ENCODE assay signal across 8 mouse cellular contexts in the genomic region with DNA sequence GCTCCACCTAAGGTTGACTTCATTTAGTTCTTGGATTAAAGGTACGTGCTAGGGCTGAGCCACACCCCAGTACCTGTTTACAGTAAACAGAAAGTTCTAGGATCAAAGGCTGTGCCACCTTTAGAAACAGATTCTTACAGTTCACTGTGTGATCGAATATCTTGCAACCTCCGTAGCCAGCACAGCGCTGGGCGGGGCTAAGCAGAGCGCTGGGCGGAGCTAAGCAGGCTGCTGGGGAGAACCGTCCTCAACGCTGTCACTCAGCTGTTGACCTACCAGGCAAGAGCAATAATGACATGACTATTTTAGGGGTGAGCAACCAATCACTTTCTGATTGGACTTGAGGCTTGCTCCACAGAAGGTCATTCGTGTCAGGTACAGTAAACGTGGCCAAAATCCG. TPM values are rescaled to one million over a fixed set of nuclear protein-coding genes. Genes with fewer than 3 reads are reported as not detected.
DNase-seq lines count a peak whose midpoint lies in the region; ATAC-seq and TF ChIP-seq lines count a peak whose summit lies in the region.

No protein-coding gene starts in this region.

- peak; percentile 78 for DNase-seq in heart, adult 11 months
- no peak for DNase-seq in heart, adult 9 months (ENCODE audit: low spot score in 2 of 2)
- DNase-seq in embryo, embryonic 10 days (ENCODE audit: low spot score) = peak; percentile 67
- peak; percentile 49 to 64 (median 57) for DNase-seq in liver, embryonic 14.5 days (ENCODE audit: low read depth in 3 of 3, low spot score in 3 of 3)
- DNase-seq in skeletal muscle tissue, adult 2 months (ENCODE audit: low read depth, low spot score) = peak; percentile 43
- no peak for DNase-seq in ovary, adult 18-20 months (ENCODE audit: low spot score)
- no peak for DNase-seq in ovary, postnatal 14 days (ENCODE audit: low spot score)

- H3K9me3 ChIP-seq in liver, embryonic 14.5 days (ENCODE audit: control insufficient read depth, low read length) = no peaks in the 10 kb centered on the region

- peak overlapping the region in 1 of 2 experiments; percentile 26; a peak in 3 of 4 replicates for H3K4me3 ChIP-seq in liver, embryonic 14.5 days (ENCODE audit: insufficient read depth in 1 of 2, low read depth in 2 of 2, low read length in 2 of 2)

- ATAC-seq in inflammation-experienced regulatory T-cells, adult 6 months = peak; percentile 72
- peak; percentile 72 for ATAC-seq in liver, embryonic 14.5 days (ENCODE audit: insufficient read depth)

- TF ChIP-seq CTCF in liver, embryonic 14.5 days (IDR thresholded peaks at IDR 0.05; ENCODE audit: low read depth) = no peak

- H3K4me1 ChIP-seq in liver, embryonic 14.5 days (replicated peaks; ENCODE audit: control insufficient read depth in 2 of 2, insufficient read depth in 2 of 2, low read length in 1 of 2) = peaks cover 4 to 22% of the 10 kb centered on the region in 2 experiments; a peak in 3 of 4 replicates

- H3K4me2 ChIP-seq in liver, embryonic 14.5 days (ENCODE audit: low read depth) = peak overlapping the region; percentile 57

- H3K27me3 ChIP-seq in liver, embryonic 14.5 days (ENCODE audit: control insufficient read depth, insufficient read depth, low read length) = no peaks in the 10 kb centered on the region

- 0 out of 2 replicates have a peak overlapping the region, but pooled peaks have one; percentile 27 for H3K9ac ChIP-seq in liver, embryonic 14.5 days (replicated peaks)

- 8% methylated on average over 12 of the region's 12 CpGs for WGBS in liver, embryonic 14.5 days (ENCODE audit: insufficient replicate concordance)

- H3K36me3 ChIP-seq in liver, embryonic 14.5 days (replicated peaks; ENCODE audit: control insufficient read depth, insufficient read depth, low read depth) = no peaks in the 10 kb centered on the region

- no peak for TF ChIP-seq EP300 in liver, embryonic 14.5 days (IDR thresholded peaks at IDR 0.05; ENCODE audit: low read depth)

- H3K27ac ChIP-seq in liver, embryonic 14.5 days = no peak overlapping the region

RNA-seq across cellular contexts. Expression of gene Letmd1, which starts 7.9 kb away (rescaled TPM):
- 10 to 100 TPM; 24.6 to 58.8 (median 54.5) TPM for polyA plus RNA-seq in inflammation-experienced regulatory T-cells, adult 6 months (2017; shearing (Covaris generic))
- 15.2 and 18.1 TPM in 2 replicates for polyA plus RNA-seq in liver, embryonic 14.5 days (2012; rRNA removed)
- 9.5 and 10.6 TPM in 2 replicates for polyA plus RNA-seq in liver, embryonic 14.5 days (2014; fragmentation: Nextera tagmentation; extraction: Ambion mirVana)

RNA-seq across cellular contexts. Expression of gene Csrnp2, which starts 34.3 kb away (rescaled TPM):
- 1 to 10 TPM in 2 of 3 experiments, under 1 TPM in 1; 0.91 to 1.8 (median 1.5) TPM for polyA plus RNA-seq in inflammation-experienced regulatory T-cells, adult 6 months (2017; shearing (Covaris generic))
- 0.42 and 0.59 TPM in 2 replicates for polyA plus RNA-seq in liver, embryonic 14.5 days (2012; rRNA removed)
- polyA plus RNA-seq in liver, embryonic 14.5 days (2014; fragmentation: Nextera tagmentation; extraction: Ambion mirVana) = 0.58 and 0.78 TPM in 2 replicates

RNA-seq across cellular contexts. Expression of gene Slc11a2, which starts 36.1 kb away (rescaled TPM):
- polyA plus RNA-seq in inflammation-experienced regulatory T-cells, adult 6 months (2017; shearing (Covaris generic)) = 10 to 100 TPM; 20.5 to 30.5 (median 26.7) TPM
- polyA plus RNA-seq in liver, embryonic 14.5 days (2012; rRNA removed) = 38.4 and 40.8 TPM in 2 replicates
- 37.7 and 38.4 TPM in 2 replicates for polyA plus RNA-seq in liver, embryonic 14.5 days (2014; fragmentation: Nextera tagmentation; extraction: Ambion mirVana)

RNA-seq across cellular contexts. Expression of gene Gm5475, which starts 39.0 kb away (rescaled TPM):
- under 1 TPM in 2 of 3 experiments, not detected in 1; 0.26 to 0.49 TPM for polyA plus RNA-seq in inflammation-experienced regulatory T-cells, adult 6 months (2017; shearing (Covaris generic))
- 0.01 TPM in 1 of 2 replicates, not detected in the other for polyA plus RNA-seq in liver, embryonic 14.5 days (2012; rRNA removed)
- 0.05 TPM in 1 of 2 replicates, not detected in the other for polyA plus RNA-seq in liver, embryonic 14.5 days (2014; fragmentation: Nextera tagmentation; extraction: Ambion mirVana)

Comparison
In these comparisons a context has a peak if more than half of its experiments do, and no peak if none do; other contexts are left out.
1. DNase-seq: peak in heart, adult 11 months (single experiment), embryo, embryonic 10 days (single experiment), liver, embryonic 14.5 days (3 of 3) and skeletal muscle tissue, adult 2 months (single experiment); none in heart, adult 9 months (0 of 2), ovary, adult 18-20 months (single experiment) and ovary, postnatal 14 days (single experiment).